Mouse (Mus musculus): ENCODE measurements around the gene Ppp1r37. TPM values are rescaled to one million over a fixed set of nuclear protein-coding genes. Genes with fewer than 3 reads are reported as not detected.

Gene Ppp1r37
- polyA plus RNA-seq (2012; rRNA removed): 191 and 212 TPM in 2 replicates

DNA sequence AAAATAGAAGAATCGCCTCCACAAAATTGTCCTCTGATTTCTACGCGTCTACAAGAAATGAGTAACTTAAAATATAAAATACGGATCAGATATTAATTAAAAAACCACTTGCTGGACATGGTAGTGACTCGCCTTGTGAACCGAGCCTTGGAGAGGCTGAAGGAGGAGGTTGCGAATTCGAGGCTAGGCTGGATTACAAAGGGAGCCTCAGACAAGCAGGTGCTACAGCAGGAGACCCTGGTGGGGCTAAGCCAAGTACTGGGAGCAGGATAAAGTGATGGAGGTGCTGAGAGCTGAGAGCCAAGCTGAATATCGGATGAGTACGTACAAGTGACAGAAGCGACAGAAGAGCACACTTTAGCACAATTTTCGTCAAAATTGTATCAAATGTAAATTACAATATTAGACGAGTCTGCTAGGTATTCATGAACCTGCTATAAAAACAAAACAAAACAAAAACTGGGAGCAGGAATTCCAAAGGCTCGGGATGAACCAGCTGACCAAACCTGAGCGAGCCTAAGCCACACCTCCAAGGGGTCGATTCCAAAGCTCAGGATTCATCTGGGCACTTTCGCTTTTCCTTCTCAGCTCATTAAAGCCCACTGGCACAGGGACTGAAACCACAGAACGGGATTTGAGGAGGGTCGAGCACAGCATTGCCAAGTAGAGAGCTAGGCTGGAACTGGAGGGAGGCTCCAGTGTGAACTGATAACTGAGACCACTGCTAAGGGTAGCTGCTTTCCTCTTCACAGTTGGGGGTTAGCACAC is at the start of gene Ppp1r37:
Gene Ppp1r37 (minus strand): TSS at position 434 of the 768 bp plus-strand sequence.

DNA sequence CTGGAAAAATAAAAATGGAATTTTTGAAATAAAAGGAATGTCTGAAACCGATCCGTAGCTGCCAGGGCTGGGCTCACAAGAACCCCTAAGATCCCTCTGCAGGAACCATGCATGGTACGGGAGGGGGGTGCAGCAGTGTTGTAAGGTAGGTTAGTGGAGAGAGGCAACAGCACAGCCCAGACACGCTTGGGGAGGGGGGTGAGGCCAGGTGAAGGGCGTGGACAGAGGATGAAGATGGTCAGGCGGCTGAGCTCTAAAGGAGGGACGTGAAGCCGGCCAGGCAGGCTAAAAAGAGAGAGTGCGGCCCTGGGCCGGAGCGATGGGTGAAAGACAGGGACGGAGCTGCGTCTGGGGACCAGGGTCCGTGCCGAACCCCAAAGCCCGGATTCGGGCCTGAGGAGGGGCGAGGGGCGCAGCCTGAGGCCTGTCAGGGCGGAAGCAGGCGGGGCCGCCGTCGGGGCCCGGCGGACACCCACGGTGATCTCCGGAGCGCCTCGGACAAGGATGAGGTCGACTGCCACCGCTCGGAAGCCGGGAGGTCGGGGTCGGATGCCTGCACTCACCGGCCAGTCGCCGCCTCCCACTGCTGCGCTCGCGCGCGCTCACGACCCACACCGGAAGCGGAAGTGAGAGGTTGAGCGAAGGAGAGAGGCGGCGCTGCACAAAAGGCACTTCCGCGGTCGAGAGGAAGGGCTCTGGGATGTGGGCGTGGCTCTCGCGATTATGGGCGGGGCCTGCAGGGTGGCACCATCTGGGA is 41.2 kb upstream of the Ppp1r37 start, which contains the start of gene Clasrp:
Gene Clasrp (minus strand): TSS at position 638 of the 757 bp plus-strand sequence.

DNA sequence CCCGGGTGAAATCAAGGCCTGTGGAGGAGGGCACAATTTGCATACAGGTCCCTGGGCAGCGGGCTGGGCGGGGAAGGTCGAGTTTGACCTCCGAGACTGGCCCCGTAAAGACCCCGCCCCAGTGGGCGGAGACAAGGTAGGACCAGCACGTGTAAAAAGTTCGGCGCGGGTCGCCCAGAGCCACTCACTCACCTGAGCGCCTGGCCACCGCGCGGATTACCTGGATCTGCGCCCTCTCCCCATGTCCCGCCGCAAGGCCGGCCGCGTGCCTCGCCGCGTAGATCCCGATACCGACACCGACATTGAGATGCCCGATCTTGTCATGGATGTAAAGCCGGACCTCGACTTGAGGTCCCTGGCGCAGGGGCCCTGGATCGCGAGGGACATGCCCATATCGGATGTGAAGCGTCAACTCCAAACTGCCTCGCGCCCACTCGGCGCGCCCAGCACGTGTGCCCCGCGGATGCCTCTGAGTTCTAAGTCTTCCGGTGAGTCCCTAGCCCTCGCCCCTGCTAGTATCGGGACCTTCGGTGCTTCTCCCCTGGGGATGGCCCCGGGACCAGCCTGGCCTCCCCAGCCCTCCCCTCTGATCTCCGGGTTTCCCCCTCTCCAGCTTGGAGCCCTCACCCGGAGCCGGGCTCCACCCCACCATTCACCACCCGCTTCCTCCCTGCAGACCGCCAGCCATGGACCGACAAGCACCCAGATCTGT is 14.4 kb upstream of the Ppp1r37 start, which contains the start of the genes Zfp296 and Gemin7:
Gene Zfp296 (plus strand): TSS at position 147 of the 712 bp plus-strand sequence.
Gene Gemin7 (minus strand): TSS at position 455 of the 712 bp plus-strand sequence.

DNA sequence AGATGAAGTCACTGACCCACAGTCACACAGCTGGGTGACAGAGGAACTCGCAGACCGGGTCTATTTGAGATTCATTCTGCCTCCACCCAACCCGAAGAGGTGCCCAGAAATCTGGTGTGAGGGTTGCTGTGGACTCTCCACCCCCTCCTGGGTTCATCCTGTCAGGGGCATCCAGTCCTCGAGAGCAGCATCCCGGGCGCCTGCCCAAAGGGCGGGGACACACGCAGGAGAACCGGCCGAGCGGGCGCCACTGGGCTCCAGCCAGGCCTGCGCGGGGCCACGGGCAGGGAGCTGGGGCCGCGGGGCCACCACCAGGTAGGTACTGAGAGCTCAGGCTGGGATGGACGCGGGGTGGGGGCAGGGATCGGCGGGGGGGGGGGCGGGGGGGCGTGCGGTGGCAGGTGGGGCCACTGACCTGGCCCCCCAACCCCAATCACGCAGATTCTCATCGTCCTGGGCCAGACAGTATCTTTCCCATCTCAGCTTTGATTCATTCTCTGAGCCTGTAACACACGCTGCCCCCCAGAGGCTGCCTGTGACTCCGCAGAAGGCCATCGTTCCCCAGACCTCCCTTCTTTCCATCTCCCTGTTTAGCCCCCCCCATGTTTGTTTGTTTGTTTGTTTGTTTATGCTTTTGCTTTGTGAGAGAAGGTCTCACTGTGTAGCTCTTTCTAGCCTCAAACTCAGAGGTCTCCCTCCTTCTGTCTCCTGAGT is 45.1 kb downstream of the Ppp1r37 start, which contains the start of gene Nkpd1:
Gene Nkpd1 (plus strand): TSS at position 187 of the 714 bp plus-strand sequence.

GRCm38 (mm10) chr7:19508150-19508923 is 54.5 kb downstream of the Ppp1r37 start, which contains the start of the genes Bloc1s3 and Trappc6a:
Bloc1s3 (minus strand) TSS chr7:19508367.
Trappc6a (plus strand) TSS chr7:19508395.

Other genes with a start within 250 kb of the Ppp1r37 start
- 26.1 and 33.2 TPM in 2 replicates for gene Ercc1, start 218.3 kb downstream of the Ppp1r37 start, polyA plus RNA-seq (2012; rRNA removed)
- 4.0 and 7.0 TPM in 2 replicates for gene Cd3eap, start 203.6 kb downstream of the Ppp1r37 start, polyA plus RNA-seq (2012; rRNA removed)
- 14.6 and 20.3 TPM in 2 replicates for gene Ppp1r13l, start 203.3 kb downstream of the Ppp1r37 start, polyA plus RNA-seq (2012; rRNA removed)
- gene Ercc2, start 181.1 kb downstream of the Ppp1r37 start, polyA plus RNA-seq (2012; rRNA removed): 47.1 and 56.1 TPM in 2 replicates
- gene Klc3, start 159.0 kb downstream of the Ppp1r37 start, polyA plus RNA-seq (2012; rRNA removed): 5.5 and 6.0 TPM in 2 replicates
- gene Ckm, start 158.3 kb downstream of the Ppp1r37 start, polyA plus RNA-seq (2012; rRNA removed): 78.9 and 126 TPM in 2 replicates
- 22.3 and 24.9 TPM in 2 replicates for gene Mark4, start 104.3 kb downstream of the Ppp1r37 start, polyA plus RNA-seq (2012; rRNA removed)
- 7.9 and 11.1 TPM in 2 replicates for gene Exoc3l2, start 99.7 kb downstream of the Ppp1r37 start, polyA plus RNA-seq (2012; rRNA removed)
- 19.5 and 30.0 TPM in 2 replicates for gene Bloc1s3, start 54.7 kb downstream of the Ppp1r37 start, polyA plus RNA-seq (2012; rRNA removed)
- gene Trappc6a, start 54.7 kb downstream of the Ppp1r37 start, polyA plus RNA-seq (2012; rRNA removed): 218 and 235 TPM in 2 replicates
- gene Nkpd1, start 45.2 kb downstream of the Ppp1r37 start, polyA plus RNA-seq (2012; rRNA removed): 2.2 and 2.3 TPM in 2 replicates
- gene Zfp296, start 14.2 kb upstream of the Ppp1r37 start, polyA plus RNA-seq (2012; rRNA removed): 2.8 and 2.9 TPM in 2 replicates
- 109 and 138 TPM in 2 replicates for gene Gemin7, start 14.5 kb upstream of the Ppp1r37 start, polyA plus RNA-seq (2012; rRNA removed)
- 149 and 153 TPM in 2 replicates for gene Clasrp, start 41.4 kb upstream of the Ppp1r37 start, polyA plus RNA-seq (2012; rRNA removed)
- gene Relb, start 66.4 kb upstream of the Ppp1r37 start, polyA plus RNA-seq (2012; rRNA removed): 78.7 and 93.0 TPM in 2 replicates
- 143 and 159 TPM in 2 replicates for gene Clptm1, start 102.0 kb upstream of the Ppp1r37 start, polyA plus RNA-seq (2012; rRNA removed)
- 35.5 and 39.0 TPM in 2 replicates for gene Apoc2, start 114.9 kb upstream of the Ppp1r37 start, polyA plus RNA-seq (2012; rRNA removed)
- not detected in 2 replicates for gene Gm44805, start 118.3 kb upstream of the Ppp1r37 start, polyA plus RNA-seq (2012; rRNA removed)
- 0.49 and 1.3 TPM in 2 replicates for gene Apoc4, start 118.4 kb upstream of the Ppp1r37 start, polyA plus RNA-seq (2012; rRNA removed)
- gene Apoc1, start 129.6 kb upstream of the Ppp1r37 start, polyA plus RNA-seq (2012; rRNA removed): 0.65 and 1.6 TPM in 2 replicates
- gene Apoe, start 136.1 kb upstream of the Ppp1r37 start, polyA plus RNA-seq (2012; rRNA removed): 734 and 810 TPM in 2 replicates
- gene Tomm40, start 152.4 kb upstream of the Ppp1r37 start, polyA plus RNA-seq (2012; rRNA removed): 106 and 114 TPM in 2 replicates
- 167 and 177 TPM in 2 replicates for gene Nectin2, start 187.4 kb upstream of the Ppp1r37 start, polyA plus RNA-seq (2012; rRNA removed)
- 56.6 and 61.3 TPM in 2 replicates for gene Bcam, start 207.9 kb upstream of the Ppp1r37 start, polyA plus RNA-seq (2012; rRNA removed)
- gene Cblc, start 233.7 kb upstream of the Ppp1r37 start, polyA plus RNA-seq (2012; rRNA removed): 140 and 141 TPM in 2 replicates